Mouse (Mus musculus): ENCODE results near the gene Rbm10.
A peak's percentile ranks its signal among the peaks of the same experiment; 100 is the strongest.

Rbm10 gene

GRCm38 (mm10) chrX:20617176-20617902, at the start of gene Rbm10, which contains the start of gene Ndufb11:
Rbm10 (plus strand) TSS chrX:20617503.
Ndufb11 (minus strand) TSS chrX:20617619.
- DNase-seq (ENCODE audit: low spot score in 2 of 2): peak; percentile 84 to 85

- no peak for DNase-seq (ENCODE audit: low spot score in 2 of 2)
These were observed 46.3 kb upstream of the Rbm10 start for GRCm38 (mm10) chrX:20571024-20571423.

- DNase-seq (ENCODE audit: low spot score in 2 of 2): no peak
These were observed 44.6 kb upstream of the Rbm10 start for GRCm38 (mm10) chrX:20572683-20573082.

GRCm38 (mm10) chrX:20573927-20574326, 43.4 kb upstream of the Rbm10 start:
- no peak for DNase-seq (ENCODE audit: low spot score in 2 of 2)

- no peak for DNase-seq (ENCODE audit: low spot score in 2 of 2)
These were observed 29.3 kb upstream of the Rbm10 start for GRCm38 (mm10) chrX:20587968-20588367.

GRCm38 (mm10) chrX:20608500-20608899, 8.8 kb upstream of the Rbm10 start:
- no peak for DNase-seq (ENCODE audit: low spot score in 2 of 2)

- peak in 1 of 2 experiments; percentile 36 for DNase-seq (ENCODE audit: low spot score in 2 of 2)
These were observed 485 bp upstream of the Rbm10 start for GRCm38 (mm10) chrX:20616861-20617175.

GRCm38 (mm10) chrX:20617903-20618399, 648 bp downstream of the Rbm10 start:
- DNase-seq (ENCODE audit: low spot score in 2 of 2): peak; percentile 9 to 19

GRCm38 (mm10) chrX:20638141-20638540, 20.8 kb downstream of the Rbm10 start:
- no peak for DNase-seq (ENCODE audit: low spot score in 2 of 2)

GRCm38 (mm10) chrX:20644780-20645179, 27.5 kb downstream of the Rbm10 start:
- no peak for DNase-seq (ENCODE audit: low spot score in 2 of 2)

- DNase-seq (ENCODE audit: low spot score in 2 of 2): no peak
These were observed 40.3 kb downstream of the Rbm10 start for GRCm38 (mm10) chrX:20657593-20657992.

- DNase-seq (ENCODE audit: low spot score in 2 of 2): peak; percentile 71
These were observed 40.8 kb downstream of the Rbm10 start, which contains the start of gene Uba1 for GRCm38 (mm10) chrX:20658026-20658652. Uba1 (plus strand) TSS chrX:20658326.

GRCm38 (mm10) chrX:20658891-20659406, 41.6 kb downstream of the Rbm10 start:
- DNase-seq (ENCODE audit: low spot score in 2 of 2): no peak

GRCm38 (mm10) chrX:20662317-20662715, 45.0 kb downstream of the Rbm10 start:
- DNase-seq (ENCODE audit: low spot score in 2 of 2): no peak

- peak; percentile 78 to 80 for DNase-seq (ENCODE audit: low spot score in 2 of 2)
These were observed 45.6 kb downstream of the Rbm10 start for GRCm38 (mm10) chrX:20662716-20663443.

- no peak for DNase-seq (ENCODE audit: low spot score in 2 of 2)
These were observed 46.1 kb downstream of the Rbm10 start for GRCm38 (mm10) chrX:20663444-20663790.

GRCm38 (mm10) chrX:20687519-20688067, 70.3 kb downstream of the Rbm10 start, which contains the start of gene Cdk16:
Cdk16 (plus strand) TSS chrX:20687954.
- peak; percentile 79 to 90 for DNase-seq (ENCODE audit: low spot score in 2 of 2)

- peak; percentile 77 to 80 for DNase-seq (ENCODE audit: low spot score in 2 of 2)
These were observed 70.8 kb downstream of the Rbm10 start for GRCm38 (mm10) chrX:20688068-20688547.

GRCm38 (mm10) chrX:20688615-20689014, 71.3 kb downstream of the Rbm10 start:
- DNase-seq (ENCODE audit: low spot score in 2 of 2): peak; percentile 1 to 9

GRCm38 (mm10) chrX:20691566-20691965, 74.3 kb downstream of the Rbm10 start:
- DNase-seq (ENCODE audit: low spot score in 2 of 2): no peak

- no peak for DNase-seq (ENCODE audit: low spot score in 2 of 2)
These were observed 75.3 kb downstream of the Rbm10 start for GRCm38 (mm10) chrX:20692616-20693015.

- DNase-seq (ENCODE audit: low spot score in 2 of 2): no peak
These were observed 78.5 kb downstream of the Rbm10 start for GRCm38 (mm10) chrX:20695842-20696241.

All from right cerebral cortex, postnatal 36 days (tissue).